Mouse (Mus musculus) midbrain, embryonic 15.5 days (tissue): ENCODE measurements around the gene Man2a2. TPM values are rescaled to one million over a fixed set of nuclear protein-coding genes. Genes with fewer than 3 reads are reported as not detected.

ENCODE experiments used
- polyA plus RNA-seq: library from polyadenylated mRNA; unstranded; fragments of >200 nt; fragmentation: Nextera tagmentation; extraction: Ambion mirVana; gene quantifications from 2 replicates; pipeline ENCODE4 v1.2.1, GENCODE M21; 2015

The Man2a2 gene
- polyA plus RNA-seq, 1 experiment from 2014 or later, result 28.2 TPM

Other genes starting within 250 kb of the Man2a2 start
- gene Sema4b, start 184.5 kb downstream of the Man2a2 start, polyA plus RNA-seq, result 26.9 and 27.0 TPM in 2 replicates
- 28.5 and 29.7 TPM in 2 replicates for gene Cib1, start 138.6 kb downstream of the Man2a2 start, polyA plus RNA-seq
- 4.5 and 5.3 TPM in 2 replicates for gene Gdpgp1, start 138.5 kb downstream of the Man2a2 start, polyA plus RNA-seq
- 2.1 and 2.9 TPM in 2 replicates for gene Ttll13, start 125.0 kb downstream of the Man2a2 start, polyA plus RNA-seq
- gene Ngrn, start 110.2 kb downstream of the Man2a2 start, polyA plus RNA-seq, result 72.9 and 74.5 TPM in 2 replicates
- 26.8 and 32.6 TPM in 2 replicates for gene Vps33b, start 101.7 kb downstream of the Man2a2 start, polyA plus RNA-seq
- 33.8 and 39.8 TPM in 2 replicates for gene Prc1, start 76.9 kb downstream of the Man2a2 start, polyA plus RNA-seq
- 10.5 and 13.9 TPM in 2 replicates for gene Rccd1, start 46.9 kb downstream of the Man2a2 start, polyA plus RNA-seq
- gene Unc45a, start 30.4 kb downstream of the Man2a2 start, polyA plus RNA-seq, result 60.2 and 62.0 TPM in 2 replicates
- 22.1 and 26.4 TPM in 2 replicates for gene Hddc3, start 28.3 kb downstream of the Man2a2 start, polyA plus RNA-seq
- 4.4 and 4.8 TPM in 2 replicates for gene Fes, start 16.6 kb upstream of the Man2a2 start, polyA plus RNA-seq
- 5.7 and 6.3 TPM in 2 replicates for gene Furin, start 34.1 kb upstream of the Man2a2 start, polyA plus RNA-seq
- gene Blm, start 163.7 kb upstream of the Man2a2 start, polyA plus RNA-seq, result 9.4 and 10.1 TPM in 2 replicates